Mouse (Mus musculus): ENCODE measurements around the gene Wdr92. TPM values are rescaled to one million over a fixed set of nuclear protein-coding genes. Genes with fewer than 3 reads are reported as not detected.

The Wdr92 gene
- polyA plus RNA-seq, 1 experiment from 2014 or later, result 31.0 TPM

Other genes with a start within 250 kb of the Wdr92 start
- 2.1 and 2.4 TPM in 2 replicates for gene Fbxo48, start 230.7 kb upstream of the Wdr92 start, polyA plus RNA-seq (2016; fragmentation: Nextera tagmentation; extraction: Ambion mirVana)
- 16.4 and 21.0 TPM in 2 replicates for gene Cnrip1, start 130.5 kb upstream of the Wdr92 start, polyA plus RNA-seq (2016; fragmentation: Nextera tagmentation; extraction: Ambion mirVana)
- gene Plek, start 129.7 kb upstream of the Wdr92 start, polyA plus RNA-seq (2016; fragmentation: Nextera tagmentation; extraction: Ambion mirVana), result 5.4 and 5.5 TPM in 2 replicates
- gene Ppp3r1, start 22.8 kb upstream of the Wdr92 start, polyA plus RNA-seq (2016; fragmentation: Nextera tagmentation; extraction: Ambion mirVana), result 77.3 and 84.7 TPM in 2 replicates
- 94.6 and 123 TPM in 2 replicates for gene Pno1, start 29.5 kb downstream of the Wdr92 start, polyA plus RNA-seq (2016; fragmentation: Nextera tagmentation; extraction: Ambion mirVana)
- gene C1d, start 75.5 kb downstream of the Wdr92 start, polyA plus RNA-seq (2016; fragmentation: Nextera tagmentation; extraction: Ambion mirVana), result 107 and 111 TPM in 2 replicates

Data from midbrain, embryonic 10.5 days (tissue).